Mouse (Mus musculus) heart, postnatal 0 days (tissue): ENCODE results near the gene Gm20696. TPM values are rescaled to one million over a fixed set of nuclear protein-coding genes. Genes with fewer than 3 reads are reported as not detected.

ENCODE experiments used
- ATAC-seq: fragments of 200-750 bp; cut with Nextera tagmentation; 2 replicates; pipeline ENCODE4 v1.8.0; 2017; ENCODE audit warnings: low read depth, moderate number of reproducible peaks, moderate library complexity; ENCODE audit not compliant: insufficient read depth
- DNase-seq: peaks from one replicate; pipeline ENCODE4 v3.0.0-alpha.2; 2016; ENCODE audit warnings: low spot score
- H3K27ac ChIP-seq: fragments of 300-500 bp; sonication (generic); 2 replicates; pipeline ENCODE4 v1.5.1; 2014; ENCODE audit warnings: low read depth, mild to moderate bottlenecking
- H3K27me3 ChIP-seq: fragments of 300-500 bp; sonication (generic); 2 replicates; pipeline ENCODE4 v1.6.1; 2014; ENCODE audit warnings: low read length, mixed read lengths; ENCODE audit not compliant: control insufficient read depth, insufficient read depth
- H3K36me3 ChIP-seq: fragments of 300-500 bp; sonication (generic); replicated peaks from 2 replicates; pipeline ENCODE4 v1.6.1; 2014; ENCODE audit warnings: low read length, mixed read lengths; ENCODE audit not compliant: control insufficient read depth, insufficient read depth
- H3K4me1 ChIP-seq: fragments of 300-500 bp; sonication (generic); 2 replicates; pipeline ENCODE4 v1.6.1; 2014; ENCODE audit warnings: antibody characterized with exemption; ENCODE audit not compliant: control insufficient read depth, insufficient read depth
- H3K4me2 ChIP-seq: fragments of 300-500 bp; sonication (generic); 2 replicates; pipeline ENCODE4 v1.6.1; 2014; ENCODE audit warnings: low read depth, mild to moderate bottlenecking, low read length, moderate library complexity
- H3K4me3 ChIP-seq: fragments of 300-500 bp; sonication (generic); 2 replicates; pipeline ENCODE4 v1.5.1; 2014; ENCODE audit warnings: low read depth, low read length
- H3K9ac ChIP-seq: fragments of 300-500 bp; sonication (generic); replicated peaks from 2 replicates; pipeline ENCODE4 v1.6.1; 2014; ENCODE audit warnings: low read depth, low read length, mixed read lengths
- H3K9me3 ChIP-seq: fragments of 300-500 bp; sonication (generic); replicated peaks from 2 replicates; pipeline ENCODE4 v1.6.1; 2016; ENCODE audit warnings: low read length; ENCODE audit not compliant: control insufficient read depth
- CTCF ChIP-seq: IDR thresholded peaks from 2 replicates; pipeline ENCODE4 v1.5.1; 2016; ENCODE audit warnings: antibody characterized with exemption, control low read depth, low read depth
- EP300 ChIP-seq: IDR thresholded peaks from 2 replicates; pipeline ENCODE4 v1.6.1; 2016; ENCODE audit warnings: antibody characterized with exemption, low read depth
- WGBS: fragments of 180-500 bp; shearing (Covaris S2); extraction: QIAGEN DNeasy Blood & Tissue Kit; methylation state at CpG from one replicate; pipeline ENCODE4 v1.1.7; 2014; 5-methylcytosine and 5-hydroxymethylcytosine counted together
- polyA plus RNA-seq: library from polyadenylated mRNA; unstranded; fragments of >200 nt; fragmentation: Nextera tagmentation; extraction: Ambion mirVana; gene quantifications from 2 replicates; pipeline ENCODE4 v1.2.1, GENCODE M21; 2015
- total RNA-seq: library from RNA; depleted of rRNA; stranded (reverse); fragments of >200 nt; gene quantifications from 2 replicates; pipeline ENCODE4 v1.2.3, GENCODE M21; 2014; ENCODE audit warnings: low replicate concordance

Gene Gm20696
- total and polyA plus RNA-seq, 2 experiments from 2014 or later, result 0.95 to 2.0 TPM

- Histone ChIP-seq H3K4me3 (no peak overlapping the region), H3K27ac (no peak overlapping the region), H3K4me1 (no peaks in the 10 kb centered on the region), H3K9ac (no peak overlapping the region), H3K36me3 (no peaks in the 10 kb centered on the region), H3K27me3 (no peaks in the 10 kb centered on the region), H3K4me2 (no peak overlapping the region), H3K9me3 (no peaks in the 10 kb centered on the region)
- WGBS, result 86% methylated on average over 3 of the region's 3 CpGs
- TF ChIP-seq EP300 (no peak), CTCF (no peak)
- no peak for DNase-seq
- no peak for ATAC-seq
Measured at GRCm38 (mm10) chr6:99305751-99306150, 360.8 kb downstream of the Gm20696 start.

- H3K4me1 ChIP-seq, result no peaks in the 10 kb centered on the region
- DNase-seq, result no peak
- H3K9me3 ChIP-seq, result no peaks in the 10 kb centered on the region
- TF ChIP-seq CTCF (no peak), EP300 (no peak)
- H3K27ac ChIP-seq, result no peak overlapping the region
- no peak for ATAC-seq
- WGBS, result 90% methylated on average over 3 of the region's 3 CpGs
- no peak overlapping the region for H3K9ac ChIP-seq
- H3K36me3 ChIP-seq, result no peaks in the 10 kb centered on the region
- H3K4me3 ChIP-seq, result no peak overlapping the region
- no peak overlapping the region for H3K4me2 ChIP-seq
- no peaks in the 10 kb centered on the region for H3K27me3 ChIP-seq
Measured at GRCm38 (mm10) chr6:99305236-99305635, 361.4 kb downstream of the Gm20696 start.

- no peak overlapping the region for H3K9ac ChIP-seq
- H3K4me3 ChIP-seq, result no peak overlapping the region
- TF ChIP-seq CTCF (no peak), EP300 (no peak)
- DNase-seq, result no peak
- no peak for ATAC-seq
- no peaks in the 10 kb centered on the region for H3K27me3 ChIP-seq
- H3K36me3 ChIP-seq, result no peaks in the 10 kb centered on the region
- no peak overlapping the region for H3K4me2 ChIP-seq
- H3K9me3 ChIP-seq, result no peaks in the 10 kb centered on the region
- H3K4me1 ChIP-seq, result no peaks in the 10 kb centered on the region
- H3K27ac ChIP-seq, result no peak overlapping the region
- 80% methylated on average over 6 of the region's 6 CpGs for WGBS
Measured at GRCm38 (mm10) chr6:99302662-99303435, 363.7 kb downstream of the Gm20696 start.

GRCm38 (mm10) chr6:99301923-99302322 lies 364.7 kb downstream of the Gm20696 start:
- H3K36me3 ChIP-seq, result no peaks in the 10 kb centered on the region
- WGBS, result 82% methylated on average over 8 of the region's 8 CpGs
- no peak for DNase-seq
- TF ChIP-seq EP300 (no peak), CTCF (no peak)
- no peak overlapping the region for H3K4me3 ChIP-seq
- no peak overlapping the region for H3K4me2 ChIP-seq
- no peak overlapping the region for H3K27ac ChIP-seq
- no peak for ATAC-seq
- no peaks in the 10 kb centered on the region for H3K9me3 ChIP-seq
- no peak overlapping the region for H3K9ac ChIP-seq
- H3K4me1 ChIP-seq, result no peaks in the 10 kb centered on the region
- no peaks in the 10 kb centered on the region for H3K27me3 ChIP-seq

- Histone ChIP-seq H3K9ac (no peak overlapping the region), H3K4me1 (no peaks in the 10 kb centered on the region), H3K4me3 (no peak overlapping the region), H3K27ac (no peak overlapping the region), H3K9me3 (no peaks in the 10 kb centered on the region), H3K4me2 (no peak overlapping the region), H3K27me3 (no peaks in the 10 kb centered on the region), H3K36me3 (no peaks in the 10 kb centered on the region)
- DNase-seq (no peak), ATAC-seq (no peak)
- WGBS, result 82% methylated on average over 6 of the region's 6 CpGs
- TF ChIP-seq EP300 (no peak), CTCF (no peak)
Measured at GRCm38 (mm10) chr6:99300235-99300634, 366.4 kb downstream of the Gm20696 start.

GRCm38 (mm10) chr6:99299196-99299595 lies 367.4 kb downstream of the Gm20696 start:
- Histone ChIP-seq H3K36me3 (no peaks in the 10 kb centered on the region), H3K4me1 (no peaks in the 10 kb centered on the region), H3K9me3 (no peaks in the 10 kb centered on the region), H3K4me3 (no peak overlapping the region), H3K27ac (no peak overlapping the region), H3K9ac (no peak overlapping the region), H3K27me3 (no peaks in the 10 kb centered on the region), H3K4me2 (no peak overlapping the region)
- no peak for DNase-seq
- ATAC-seq, result no peak
- TF ChIP-seq CTCF (no peak), EP300 (no peak)
- WGBS, result 70% methylated on average over 14 of the region's 14 CpGs
